Mouse (Mus musculus): Measurements from ENCODE around the gene Arhgef17. TPM values are rescaled to one million over a fixed set of nuclear protein-coding genes. Genes with fewer than 3 reads are reported as not detected.

Arhgef17 gene
- polyA plus RNA-seq (2012): 0.02 TPM in 2 replicates

DNA sequence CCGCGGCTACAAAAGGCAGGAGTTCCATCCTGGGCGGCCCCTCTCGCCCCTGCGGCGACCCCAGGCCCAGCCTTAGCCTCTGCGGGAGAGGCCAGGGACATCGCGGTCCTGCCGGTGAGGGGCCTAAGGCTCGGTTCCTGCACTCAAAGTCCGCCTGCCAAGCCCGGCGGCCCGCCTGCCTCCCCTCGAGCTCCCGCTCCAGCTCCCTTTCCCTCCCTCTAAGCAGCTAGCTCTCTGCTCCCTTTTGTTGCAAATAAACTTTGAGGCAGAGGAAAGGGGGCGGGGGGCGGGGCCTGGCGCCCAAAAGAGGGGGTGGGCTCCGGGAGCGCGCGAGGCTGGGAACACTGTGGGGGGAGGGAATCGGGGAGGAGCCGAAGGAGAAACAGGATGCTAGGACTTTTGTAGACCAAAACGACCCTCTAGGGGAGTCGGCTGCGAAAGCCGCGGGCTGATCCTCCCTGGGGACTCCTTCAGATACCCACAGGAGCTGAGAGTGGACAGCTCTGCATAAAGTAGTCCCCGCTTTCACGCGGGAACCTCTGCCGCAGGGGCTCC, at the start of gene Arhgef17:
TSS of gene Arhgef17 (minus strand) at position 182 of the 555 bp plus-strand sequence.
- Histone ChIP-seq H3K4me1 (ENCODE audit: control insufficient read depth) (peaks cover 15% of the 10 kb centered on the region), H3K36me3 (ENCODE audit: control insufficient read depth) (no peaks in the 10 kb centered on the region; the same call in 1 of the 2 replicates), H3K27me3 (ENCODE audit: control insufficient read depth) (peaks cover 77% of the 10 kb centered on the region), H3K4me3 (replicated peaks) (peak within 1 kb of the TSS; percentile 54), H3K9me3 (ENCODE audit: control insufficient read depth, low read length) (peaks cover 4% of the 10 kb centered on the region; the same call in 1 of the 2 replicates)
- TF ChIP-seq TAL1 (IDR thresholded peaks at IDR 0.05; ENCODE audit: low read length) (no peak), GATA1 (IDR thresholded peaks at IDR 0.05; ENCODE audit: low read length) (no peak)

- peaks cover 3% of the 10 kb centered on the region; the same call in 1 of the 2 replicates for H3K4me1 ChIP-seq (ENCODE audit: control insufficient read depth)
- H3K27me3 ChIP-seq (ENCODE audit: control insufficient read depth): peaks cover 13% of the 10 kb centered on the region
- H3K36me3 ChIP-seq (ENCODE audit: control insufficient read depth): no peaks in the 10 kb centered on the region
- H3K4me3 ChIP-seq (replicated peaks): no peak overlapping the region
- TF ChIP-seq GATA1 (IDR thresholded peaks at IDR 0.05; ENCODE audit: low read length) (no peak), TAL1 (IDR thresholded peaks at IDR 0.05; ENCODE audit: low read length) (no peak)
- no peaks in the 10 kb centered on the region for H3K9me3 ChIP-seq (ENCODE audit: control insufficient read depth, low read length)
These were observed 47.3 kb upstream of the Arhgef17 start for GRCm38 (mm10) chr7:100979175-100979574.

- H3K27me3 ChIP-seq (ENCODE audit: control insufficient read depth): peaks cover 23% of the 10 kb centered on the region
- no peak overlapping the region for H3K4me3 ChIP-seq (replicated peaks)
- no peaks in the 10 kb centered on the region for H3K9me3 ChIP-seq (ENCODE audit: control insufficient read depth, low read length)
- H3K36me3 ChIP-seq (ENCODE audit: control insufficient read depth): no peaks in the 10 kb centered on the region
- H3K4me1 ChIP-seq (ENCODE audit: control insufficient read depth): peaks cover 3% of the 10 kb centered on the region; the same call in 1 of the 2 replicates
- TF ChIP-seq TAL1 (IDR thresholded peaks at IDR 0.05; ENCODE audit: low read length) (no peak), GATA1 (IDR thresholded peaks at IDR 0.05; ENCODE audit: low read length) (no peak)
These were observed 46.3 kb upstream of the Arhgef17 start for GRCm38 (mm10) chr7:100978171-100978570.

DNA sequence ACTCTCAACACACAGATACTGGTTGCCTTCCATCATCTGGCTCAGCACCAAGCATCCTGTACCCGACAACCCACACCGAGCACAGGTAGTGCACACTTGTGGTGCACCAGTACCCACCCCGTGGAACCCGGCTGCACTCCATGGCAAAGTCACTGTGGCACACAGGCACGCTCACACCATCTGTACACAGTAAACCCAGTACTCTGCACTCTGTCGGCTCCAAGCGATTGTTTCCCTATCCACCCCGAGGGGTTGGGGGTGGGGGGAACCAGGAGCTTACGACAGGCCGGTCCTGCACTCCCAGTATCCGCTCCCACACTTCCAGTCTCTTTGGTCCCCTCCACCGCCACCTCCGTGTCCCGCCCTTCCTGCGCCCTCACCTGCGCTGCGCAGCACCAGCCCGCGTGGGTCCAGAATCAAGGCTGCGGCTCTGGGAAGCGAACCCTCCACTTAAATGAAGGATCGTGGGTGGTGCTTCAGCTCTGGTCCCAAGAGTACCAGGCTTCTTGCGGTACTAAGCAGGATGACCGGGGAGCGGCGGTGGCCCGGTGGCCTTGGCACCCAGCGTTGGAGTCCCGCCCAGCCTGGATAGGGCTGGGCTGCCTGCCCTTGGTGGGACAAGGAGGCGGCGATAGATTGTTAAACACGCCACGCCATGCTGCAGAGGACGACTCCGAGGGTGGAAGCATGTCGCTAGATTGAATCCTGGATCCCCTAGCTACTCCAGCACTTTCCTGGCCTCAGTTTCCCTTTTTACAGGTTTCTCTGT, 42.4 kb upstream of the Arhgef17 start, which contains the start of gene P2ry6:
TSS of gene P2ry6 (minus strand) at position 515 of the 769 bp plus-strand sequence.
- TF ChIP-seq GATA1 (IDR thresholded peaks at IDR 0.05; ENCODE audit: low read length) (no peak), TAL1 (IDR thresholded peaks at IDR 0.05; ENCODE audit: low read length) (no peak)
- no peaks in the 10 kb centered on the region for H3K36me3 ChIP-seq (ENCODE audit: control insufficient read depth)
- no peak within 1 kb of the TSS for H3K4me3 ChIP-seq (replicated peaks)
- peaks cover 27% of the 10 kb centered on the region for H3K27me3 ChIP-seq (ENCODE audit: control insufficient read depth)
- H3K4me1 ChIP-seq (ENCODE audit: control insufficient read depth): peaks cover 3% of the 10 kb centered on the region; the same call in 1 of the 2 replicates
- H3K9me3 ChIP-seq (ENCODE audit: control insufficient read depth, low read length): no peaks in the 10 kb centered on the region

DNA sequence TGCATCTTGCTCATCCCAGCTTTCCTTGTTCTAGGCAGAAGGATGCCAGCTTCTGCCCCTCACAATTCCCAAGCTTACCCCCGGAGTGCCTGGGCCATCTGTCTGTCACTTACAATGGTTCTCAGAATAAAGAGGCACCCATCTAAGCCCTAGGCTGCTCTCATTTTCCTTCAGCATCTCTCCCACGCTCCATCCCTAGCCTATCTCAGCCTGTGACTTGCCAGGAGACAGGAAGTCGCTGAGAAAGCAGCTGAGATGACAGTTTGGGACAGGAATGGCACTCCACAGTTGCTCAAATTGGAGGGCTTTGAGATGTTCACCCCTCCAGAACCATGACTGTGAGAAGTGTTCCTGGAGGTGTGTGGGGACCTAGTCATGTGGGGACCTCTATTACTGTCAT, 41.0 kb upstream of the Arhgef17 start:
- Histone ChIP-seq H3K4me3 (replicated peaks) (no peak overlapping the region), H3K27me3 (ENCODE audit: control insufficient read depth) (peaks cover 27% of the 10 kb centered on the region), H3K36me3 (ENCODE audit: control insufficient read depth) (no peaks in the 10 kb centered on the region), H3K9me3 (ENCODE audit: control insufficient read depth, low read length) (no peaks in the 10 kb centered on the region), H3K4me1 (ENCODE audit: control insufficient read depth) (peaks cover 3% of the 10 kb centered on the region; the same call in 1 of the 2 replicates)
- no peak for TF ChIP-seq GATA1 (IDR thresholded peaks at IDR 0.05; ENCODE audit: low read length)
- TF ChIP-seq TAL1 (IDR thresholded peaks at IDR 0.05; ENCODE audit: low read length): no peak

- no peak for TF ChIP-seq GATA1 (IDR thresholded peaks at IDR 0.05; ENCODE audit: low read length)
- TF ChIP-seq TAL1 (IDR thresholded peaks at IDR 0.05; ENCODE audit: low read length): no peak
- Histone ChIP-seq H3K36me3 (ENCODE audit: control insufficient read depth) (no peaks in the 10 kb centered on the region), H3K4me3 (replicated peaks) (no peak overlapping the region), H3K27me3 (ENCODE audit: control insufficient read depth) (peaks cover 14% of the 10 kb centered on the region), H3K9me3 (ENCODE audit: control insufficient read depth, low read length) (no peaks in the 10 kb centered on the region), H3K4me1 (ENCODE audit: control insufficient read depth) (no peaks in the 10 kb centered on the region; the same call in 1 of the 2 replicates)
These were observed 37.2 kb upstream of the Arhgef17 start for GRCm38 (mm10) chr7:100968874-100969659.

GRCm38 (mm10) chr7:100968376-100968775, 36.5 kb upstream of the Arhgef17 start:
- Histone ChIP-seq H3K4me1 (ENCODE audit: control insufficient read depth) (no peaks in the 10 kb centered on the region), H3K36me3 (ENCODE audit: control insufficient read depth) (no peaks in the 10 kb centered on the region), H3K4me3 (replicated peaks) (no peak overlapping the region), H3K27me3 (ENCODE audit: control insufficient read depth) (peaks cover 7% of the 10 kb centered on the region), H3K9me3 (ENCODE audit: control insufficient read depth, low read length) (no peaks in the 10 kb centered on the region)
- no peak for TF ChIP-seq TAL1 (IDR thresholded peaks at IDR 0.05; ENCODE audit: low read length)
- no peak for TF ChIP-seq GATA1 (IDR thresholded peaks at IDR 0.05; ENCODE audit: low read length)

DNA sequence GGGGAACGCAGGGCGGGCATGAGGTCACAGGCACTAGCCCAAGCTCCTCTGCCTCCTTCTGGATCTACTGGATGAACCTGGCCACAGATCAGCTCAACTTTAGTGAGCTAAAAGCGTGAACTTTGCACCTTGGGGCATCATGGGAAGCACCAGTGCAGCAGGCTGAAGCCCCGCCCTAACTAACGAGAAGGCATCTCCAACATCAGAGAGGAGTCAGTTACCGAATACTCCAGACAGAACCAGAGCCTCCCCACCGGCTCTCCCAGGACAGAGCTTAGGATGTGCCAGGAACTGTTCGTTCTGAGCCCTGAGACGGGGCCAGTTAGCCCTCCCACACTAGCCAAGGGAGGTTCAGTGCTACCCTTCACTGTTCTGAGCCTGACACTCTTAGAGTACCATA, 35.9 kb upstream of the Arhgef17 start:
- no peak for TF ChIP-seq GATA1 (IDR thresholded peaks at IDR 0.05; ENCODE audit: low read length)
- TF ChIP-seq TAL1 (IDR thresholded peaks at IDR 0.05; ENCODE audit: low read length): no peak
- Histone ChIP-seq H3K36me3 (ENCODE audit: control insufficient read depth) (no peaks in the 10 kb centered on the region), H3K27me3 (ENCODE audit: control insufficient read depth) (peaks cover 1% of the 10 kb centered on the region), H3K4me3 (replicated peaks) (no peak overlapping the region), H3K4me1 (ENCODE audit: control insufficient read depth) (no peaks in the 10 kb centered on the region), H3K9me3 (ENCODE audit: control insufficient read depth, low read length) (no peaks in the 10 kb centered on the region)

GRCm38 (mm10) chr7:100966014-100966413, 34.1 kb upstream of the Arhgef17 start:
- no peak overlapping the region for H3K4me3 ChIP-seq (replicated peaks)
- no peaks in the 10 kb centered on the region for H3K27me3 ChIP-seq (ENCODE audit: control insufficient read depth)
- H3K36me3 ChIP-seq (ENCODE audit: control insufficient read depth): no peaks in the 10 kb centered on the region
- H3K9me3 ChIP-seq (ENCODE audit: control insufficient read depth, low read length): no peaks in the 10 kb centered on the region
- TF ChIP-seq TAL1 (IDR thresholded peaks at IDR 0.05; ENCODE audit: low read length) (no peak), GATA1 (IDR thresholded peaks at IDR 0.05; ENCODE audit: low read length) (no peak)
- no peaks in the 10 kb centered on the region for H3K4me1 ChIP-seq (ENCODE audit: control insufficient read depth)

Data from erythroblast, embryonic 14.5 days (primary cell).